Mouse (Mus musculus): ENCODE results near the gene Col25a1.

GRCm38 (mm10) chr3:130256059-130256458 lies 124.8 kb downstream of the Col25a1 start:
- no peak for TF ChIP-seq CTCF (IDR thresholded peaks at IDR 0.05; ENCODE audit: low read depth, low read length)
- no peak for TF ChIP-seq POLR2A (IDR thresholded peaks at IDR 0.05; ENCODE audit: insufficient read depth, low read length)

All from ES-Bruce4 (cell line).